ENCODE assay signal across 23 mouse cellular contexts in genomic region chr7:49178217-49178616, GRCm38 (mm10).
DNase-seq lines count a peak whose midpoint lies in the region; ATAC-seq and TF ChIP-seq lines count a peak whose summit lies in the region.
"Had no signal": no experiment of that assay in that cellular context is flagged by ENCODE, and none has a peak within 500 bp of the region (broad histone marks: within the 10 kb centered on the region; RNA-seq: fewer than 3 reads in every experiment).

No protein-coding gene starts in this region.

- no peak overlapping the region for H3K9ac ChIP-seq in liver, adult 2 months (ENCODE audit: low read depth, low read length)
- H3K9ac ChIP-seq in liver, embryonic 11.5 days (ENCODE audit: low read depth, low read length), result no peak overlapping the region
- H3K9ac ChIP-seq in CH12.LX (ENCODE audit: insufficient read depth, low read depth), result no peak overlapping the region
- H3K9ac ChIP-seq: embryonic facial prominence, embryonic 12.5 days; forebrain, embryonic 12.5 days; limb, embryonic 12.5 days; midbrain, embryonic 12.5 days; neural tube, embryonic 15.5 days had no signal

- no peaks in the 10 kb centered on the region for H3K79me2 ChIP-seq in liver, adult 2 months (ENCODE audit: control insufficient read depth, insufficient read depth, low read length)
- no peaks in the 10 kb centered on the region for H3K79me2 ChIP-seq in CH12.LX (replicated peaks; ENCODE audit: control insufficient read depth, extremely low read depth, insufficient read depth, poor library complexity, severe bottlenecking)

- TF ChIP-seq POLR2A in liver, adult 2 months (IDR thresholded peaks at IDR 0.05; ENCODE audit: extremely low read depth, insufficient read depth, low read length), result no peak
- no peak for TF ChIP-seq POLR2A in CH12.LX (IDR thresholded peaks at IDR 0.05; ENCODE audit: low read depth, low read length)

- ATAC-seq in liver, embryonic 11.5 days (replicated peaks; ENCODE audit: low FRiP score), result no peak
- ATAC-seq in CD4-positive, CD25-positive, alpha-beta regulatory T cell, adult 4 months, result peak; percentile 26

- in situ Hi-C loops in CH12.LX (cut with MboI; ENCODE audit: low pct_ligation_motif_present, low pct_unique_long_range_greater_than_20kb, low sequenced_read_pairs), result no loop called here

- no peaks in the 10 kb centered on the region for H3K27me3 ChIP-seq in liver, adult 2 months (ENCODE audit: control insufficient read depth, insufficient read depth, low read length)
- H3K27me3 ChIP-seq in liver, embryonic 11.5 days (replicated peaks; ENCODE audit: control insufficient read depth, insufficient read depth, low read length), result no peaks in the 10 kb centered on the region
- peaks cover 80% of the 10 kb centered on the region for H3K27me3 ChIP-seq in CH12.LX (replicated peaks)
- H3K27me3 ChIP-seq in forebrain, embryonic 10.5 days (ENCODE audit: poor library complexity, severe bottlenecking), result no peaks in the 10 kb centered on the region
- H3K27me3 ChIP-seq: embryonic facial prominence, embryonic 12.5 days; forebrain, embryonic 12.5 days; limb, embryonic 12.5 days; midbrain, embryonic 12.5 days; neural tube, embryonic 15.5 days had no signal

- dilution Hi-C loops in CH12.LX (cut with MboI; ENCODE audit: extremely low pct_ligation_motif_present, extremely low pct_unique_long_range_greater_than_20kb, low sequenced_read_pairs), result no loop called here

- H3K4me1 ChIP-seq in liver, adult 2 months (ENCODE audit: control insufficient read depth, insufficient read depth, low read length), result peaks cover 2% of the 10 kb centered on the region; the same call in 1 of the 2 replicates
- no peaks in the 10 kb centered on the region for H3K4me1 ChIP-seq in liver, embryonic 11.5 days (replicated peaks; ENCODE audit: control insufficient read depth, insufficient read depth, low read length)
- H3K4me1 ChIP-seq in CH12.LX (ENCODE audit: control insufficient read depth in 1 of 2, insufficient read depth in 2 of 2), result no peaks in the 10 kb centered on the region
- peaks cover 9% of the 10 kb centered on the region; the same call in 1 of the 2 replicates for H3K4me1 ChIP-seq in forebrain, embryonic 10.5 days
- H3K4me1 ChIP-seq: embryonic facial prominence, embryonic 12.5 days; limb, embryonic 12.5 days had no signal

- H3K27ac ChIP-seq in liver, adult 2 months (replicated peaks; ENCODE audit: insufficient read depth, low read depth, low read length), result 0 out of 2 replicates have a peak overlapping the region, but pooled peaks have one; percentile 4
- no peak overlapping the region for H3K27ac ChIP-seq in liver, embryonic 11.5 days (ENCODE audit: low read depth, low read length)
- H3K27ac ChIP-seq in CH12.LX (ENCODE audit: insufficient read depth, low read depth), result no peak overlapping the region
- H3K27ac ChIP-seq in forebrain, embryonic 10.5 days, result no peak overlapping the region
- H3K27ac ChIP-seq: embryonic facial prominence, embryonic 12.5 days; forebrain, embryonic 12.5 days; limb, embryonic 12.5 days; midbrain, embryonic 12.5 days; neural tube, embryonic 15.5 days had no signal

- no peak overlapping the region for H3K4me3 ChIP-seq in liver, adult 2 months (ENCODE audit: insufficient read depth, low read depth, low read length)
- H3K4me3 ChIP-seq in liver, embryonic 11.5 days (ENCODE audit: low read depth, low read length), result no peak overlapping the region
- H3K4me3 ChIP-seq in CH12.LX (replicated peaks in 1 of 3; ENCODE audit: low read depth in 2 of 3, low read length in 2 of 3, poor library complexity in 1 of 3), result no peak overlapping the region
- H3K4me3 ChIP-seq in forebrain, embryonic 10.5 days, result no peak overlapping the region
- H3K4me3 ChIP-seq: embryonic facial prominence, embryonic 12.5 days; forebrain, embryonic 12.5 days; limb, embryonic 12.5 days; midbrain, embryonic 12.5 days; neural tube, embryonic 15.5 days had no signal

- no peak for TF ChIP-seq EP300 in CH12.LX (IDR thresholded peaks at IDR 0.05; ENCODE audit: low read length)

- no peak overlapping the region for H3K4me2 ChIP-seq in liver, embryonic 11.5 days
- no peak overlapping the region for H3K4me2 ChIP-seq in CH12.LX (ENCODE audit: insufficient read depth, low read depth, poor library complexity, severe bottlenecking)
- H3K4me2 ChIP-seq: embryonic facial prominence, embryonic 12.5 days; forebrain, embryonic 12.5 days; limb, embryonic 12.5 days; midbrain, embryonic 12.5 days; neural tube, embryonic 15.5 days had no signal

- WGBS in liver, adult 2 months, result 61% methylated on average over 4 of the region's 4 CpGs
- 42% methylated on average over 4 of the region's 4 CpGs for WGBS in liver, embryonic 11.5 days
- WGBS in forebrain, embryonic 10.5 days, result 80% methylated on average over 4 of the region's 4 CpGs

- TF ChIP-seq RAD21 in CH12.LX (IDR thresholded peaks at IDR 0.05; ENCODE audit: low read depth, low read length), result no peak

- DNase-seq in liver, adult 2 months (ENCODE audit: extremely low read depth, low read depth, low spot score), result peak; percentile 9
- DNase-seq in liver, embryonic 11.5 days (ENCODE audit: low spot score), result no peak
- DNase-seq in CH12.LX (ENCODE audit: extremely low read depth), result no peak
- DNase-seq in induced T-regulatory cell, adult 2 months (ENCODE audit: low read depth), result peak; percentile 22
- no peak for DNase-seq in forebrain, embryonic 10.5 days (ENCODE audit: extremely low spot score, low spot score)
- DNase-seq in adrenal gland, postnatal 4 days (ENCODE audit: low spot score in 2 of 2), result no peak
- DNase-seq: adrenal gland, postnatal 36 days; cerebellum, adult 18-20 months; cerebellum, postnatal 14 days; gastrocnemius, postnatal 25 days; heart, postnatal 14 days; kidney, adult 2 months; kidney, postnatal 10 days; layer of hippocampus, postnatal 36 days; lung, adult 18-20 months; thymus, adult 2 months; thymus, postnatal 4 days had no signal

- TF ChIP-seq CTCF in liver, adult 2 months (IDR thresholded peaks at IDR 0.05; ENCODE audit: low read depth, low read length), result no peak
- no peak for TF ChIP-seq CTCF in CH12.LX (conservative IDR thresholded peaks at IDR 0.05 in 1 of 2, IDR thresholded peaks at IDR 0.05 in 1 of 2; ENCODE audit: low read depth in 2 of 2, low read length in 2 of 2)

- H3K9me3 ChIP-seq in liver, embryonic 11.5 days (ENCODE audit: control insufficient read depth, low read length), result no peaks in the 10 kb centered on the region
- H3K9me3 ChIP-seq in CH12.LX (replicated peaks; ENCODE audit: low read length), result no peaks in the 10 kb centered on the region
- H3K9me3 ChIP-seq in forebrain, embryonic 10.5 days, result no peaks in the 10 kb centered on the region
- H3K9me3 ChIP-seq: embryonic facial prominence, embryonic 12.5 days; forebrain, embryonic 12.5 days; limb, embryonic 12.5 days; midbrain, embryonic 12.5 days; neural tube, embryonic 15.5 days had no signal

- H3K36me3 ChIP-seq in liver, adult 2 months (ENCODE audit: control insufficient read depth, insufficient read depth, low read length), result no peaks in the 10 kb centered on the region
- no peaks in the 10 kb centered on the region for H3K36me3 ChIP-seq in liver, embryonic 11.5 days (ENCODE audit: control insufficient read depth, insufficient read depth, low read length)
- H3K36me3 ChIP-seq in CH12.LX (replicated peaks in 1 of 2; ENCODE audit: control insufficient read depth in 1 of 2, insufficient read depth in 1 of 2, low read length in 1 of 2), result no peaks in the 10 kb centered on the region
- H3K36me3 ChIP-seq in forebrain, embryonic 10.5 days (replicated peaks), result no peaks in the 10 kb centered on the region
- H3K36me3 ChIP-seq: embryonic facial prominence, embryonic 12.5 days; forebrain, embryonic 12.5 days; limb, embryonic 12.5 days; midbrain, embryonic 12.5 days; neural tube, embryonic 15.5 days had no signal

TF ChIP-seq in CH12.LX, 34 proteins besides CTCF, POLR2A, EP300 and RAD21:
- TF ChIP-seq MEF2A (IDR thresholded peaks at IDR 0.05; ENCODE audit: borderline replicate concordance, low read depth, low read length), result no peak
- TF ChIP-seq NELFE (IDR thresholded peaks at IDR 0.05; ENCODE audit: low read depth, low read length), result no peak
- peak; percentile 88 for TF ChIP-seq MAFK (IDR thresholded peaks at IDR 0.05; ENCODE audit: insufficient replicate concordance, low read length)

Comparison
In these comparisons a context has a peak if more than half of its experiments do, and no peak if none do; other contexts are left out.
1. DNase-seq: peak in liver, adult 2 months (single experiment) and induced T-regulatory cell, adult 2 months (single experiment); none in liver, embryonic 11.5 days (single experiment), CH12.LX (single experiment), forebrain, embryonic 10.5 days (single experiment) and adrenal gland, postnatal 4 days (0 of 2).